Mouse (Mus musculus) erythroblast, embryonic 14.5 days (primary cell): ENCODE data around the gene Itgb2.

Experiments
- GATA1 ChIP-seq: IDR thresholded peaks from 2 replicates; pipeline ENCODE4 v1.6.1; 2012; ENCODE audit warnings: low read length, inconsistent platforms, mixed read lengths
- TAL1 ChIP-seq: IDR thresholded peaks from 3 replicates; pipeline ENCODE4 v1.6.1; 2012; ENCODE audit warnings: low read length, inconsistent platforms, mixed read lengths

DNA sequence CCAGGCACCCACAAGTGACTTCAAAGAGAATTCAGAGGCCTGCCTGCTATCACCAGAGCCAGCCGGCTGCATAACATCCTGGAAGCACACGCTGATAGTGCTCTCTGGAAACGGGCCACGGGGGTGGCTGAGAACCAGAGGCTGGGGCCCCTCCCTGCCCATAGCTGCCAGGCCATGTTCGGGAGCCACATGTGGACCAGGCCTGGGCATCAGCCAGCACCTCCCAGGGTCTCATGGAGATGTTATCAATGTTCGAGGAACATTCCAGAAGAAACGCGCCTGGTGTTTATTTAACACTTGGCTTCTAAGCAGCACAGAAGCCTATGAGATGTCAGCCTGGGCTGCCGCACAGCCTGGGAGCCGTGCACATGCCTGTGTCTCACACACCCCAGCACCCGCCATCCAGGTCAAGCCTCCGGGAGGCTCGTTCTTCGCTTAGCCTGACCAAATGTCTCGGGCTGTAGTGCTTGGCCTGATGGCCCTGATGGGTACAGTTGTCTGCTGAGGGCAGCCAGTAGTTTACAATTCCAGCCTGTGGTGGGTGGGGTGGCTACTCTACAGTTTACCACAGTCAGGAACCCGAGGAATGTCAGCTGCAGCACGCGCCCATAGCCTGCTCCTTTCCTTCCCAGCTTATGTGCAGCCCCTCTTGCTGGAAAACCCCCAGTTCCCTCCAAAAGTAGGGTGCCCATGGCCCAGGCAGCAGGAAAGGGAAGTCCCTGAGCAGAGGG lies 45.7 kb upstream of the Itgb2 start:
- TF ChIP-seq TAL1: no peak
- no peak for TF ChIP-seq GATA1
